Mouse (Mus musculus) 416B (cell line): ENCODE data around the gene Elof1.
"Not testable (repeated sequence)": the region's sequence is repeated elsewhere in the genome, so short reads cannot be mapped to it uniquely, and the experiment has no call there.

Source experiments
- DNase-seq: peaks from one replicate; pipeline ENCODE4 v3.0.0; 2011; ENCODE audit warnings: low read depth

The Elof1 gene

GRCm38 (mm10) chr9:22116740-22117426 is at the start of gene Elof1:
Elof1 (minus strand) TSS chr9:22117172.
- DNase-seq = peak; percentile 97

- no peak for DNase-seq
Measured at GRCm38 (mm10) chr9:22166686-22167085, 49.7 kb upstream of the Elof1 start.

- no peak for DNase-seq
Measured at GRCm38 (mm10) chr9:22165964-22166363, 49.0 kb upstream of the Elof1 start.

GRCm38 (mm10) chr9:22164711-22165668 is 48.0 kb upstream of the Elof1 start:
- no peak for DNase-seq

DNA sequence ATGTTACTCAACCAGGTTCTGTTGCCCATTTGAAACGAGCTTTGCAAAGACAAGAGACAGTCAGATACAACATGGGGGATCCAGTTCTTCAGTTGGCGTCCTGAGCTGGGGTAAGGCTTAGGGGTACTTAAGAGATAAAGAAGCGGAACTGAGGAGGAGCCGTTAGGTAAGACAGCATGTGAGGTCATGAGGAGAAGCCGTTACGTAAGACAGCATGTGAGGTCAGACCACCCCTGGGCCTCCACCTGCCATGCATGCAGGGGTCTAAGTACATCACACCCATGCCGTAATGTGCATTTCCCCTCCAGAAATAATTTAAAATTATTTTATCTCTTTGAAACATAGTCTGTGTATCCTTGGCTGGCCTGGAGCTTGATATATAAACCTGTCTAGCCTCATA is 45.9 kb upstream of the Elof1 start:
- no peak for DNase-seq

DNA sequence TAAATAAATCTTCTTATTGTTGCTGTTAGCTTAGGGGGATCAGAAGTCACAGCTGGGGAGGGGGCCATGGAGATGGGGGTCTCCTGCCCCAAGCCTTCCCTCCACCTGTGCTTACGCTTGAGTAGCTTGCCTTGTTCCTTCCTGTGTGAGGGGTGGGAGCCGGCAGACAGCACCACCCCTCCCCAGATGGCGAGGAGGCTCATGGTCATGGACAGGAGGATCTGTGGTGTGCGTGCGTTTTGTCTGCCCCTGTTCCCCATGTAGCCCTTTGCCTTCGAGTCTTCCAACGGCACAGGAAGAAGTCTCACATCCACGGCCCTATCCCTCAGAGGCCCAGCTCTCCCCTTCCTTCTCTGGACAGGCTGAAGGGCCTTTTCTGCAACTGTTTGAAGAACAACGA is 45.3 kb upstream of the Elof1 start:
- DNase-seq = no peak

DNA sequence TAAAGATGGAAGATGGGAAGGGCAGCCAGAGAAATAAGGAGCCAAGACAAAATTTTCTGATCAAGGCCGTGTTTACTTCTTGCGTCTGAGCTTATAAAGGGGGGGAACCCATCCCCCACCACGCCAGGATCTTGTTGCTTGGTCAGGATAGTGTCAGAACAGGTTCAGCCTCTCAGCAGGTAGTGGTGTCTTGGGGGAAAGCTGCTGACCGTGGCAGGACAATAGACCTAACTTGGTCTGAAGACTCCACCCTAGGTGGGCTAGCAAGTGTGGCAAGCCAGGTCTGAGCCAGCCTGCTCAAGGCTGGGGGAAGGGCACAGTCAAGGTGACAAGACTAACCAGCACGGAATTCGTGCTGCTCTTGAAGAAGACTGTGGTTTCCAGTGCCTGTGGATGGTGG is 44.3 kb upstream of the Elof1 start:
- no peak for DNase-seq

DNA sequence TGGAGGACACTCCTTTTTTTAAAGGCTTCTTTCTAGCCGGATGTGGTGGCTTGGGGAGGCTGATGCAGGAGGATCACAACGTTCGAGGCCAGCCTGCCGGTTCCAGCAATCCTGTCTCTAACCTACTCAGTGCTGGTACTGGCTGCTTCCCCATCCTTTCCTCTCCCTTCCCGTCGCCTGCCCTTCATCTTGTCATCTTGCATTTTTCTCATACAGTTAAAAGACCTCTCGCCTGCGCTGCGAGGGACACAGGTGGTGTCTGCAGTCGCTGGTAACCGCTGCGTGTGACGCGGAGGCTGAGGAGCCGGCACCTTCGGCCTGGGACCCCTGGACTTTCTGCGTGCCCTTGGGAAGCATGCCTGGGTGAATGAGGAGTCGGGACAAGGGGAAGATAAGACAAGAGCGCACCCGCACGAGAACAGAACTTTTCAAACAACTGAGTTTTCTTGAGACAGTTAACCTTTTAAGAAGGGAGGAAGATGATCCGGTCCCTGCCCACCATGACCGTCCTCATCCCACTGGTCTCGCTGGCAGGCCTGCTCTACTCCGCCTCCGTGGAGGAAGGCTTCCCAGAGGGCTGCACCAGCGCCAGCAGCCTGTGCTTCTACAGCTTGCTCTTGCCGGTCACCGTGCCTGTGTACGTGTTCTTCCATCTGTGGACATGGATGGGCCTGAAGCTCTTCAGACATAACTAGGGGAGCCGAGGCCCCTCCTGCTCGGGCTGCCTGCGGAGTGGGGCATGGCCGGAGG is 40.7 kb upstream of the Elof1 start:
- no peak for DNase-seq

DNA sequence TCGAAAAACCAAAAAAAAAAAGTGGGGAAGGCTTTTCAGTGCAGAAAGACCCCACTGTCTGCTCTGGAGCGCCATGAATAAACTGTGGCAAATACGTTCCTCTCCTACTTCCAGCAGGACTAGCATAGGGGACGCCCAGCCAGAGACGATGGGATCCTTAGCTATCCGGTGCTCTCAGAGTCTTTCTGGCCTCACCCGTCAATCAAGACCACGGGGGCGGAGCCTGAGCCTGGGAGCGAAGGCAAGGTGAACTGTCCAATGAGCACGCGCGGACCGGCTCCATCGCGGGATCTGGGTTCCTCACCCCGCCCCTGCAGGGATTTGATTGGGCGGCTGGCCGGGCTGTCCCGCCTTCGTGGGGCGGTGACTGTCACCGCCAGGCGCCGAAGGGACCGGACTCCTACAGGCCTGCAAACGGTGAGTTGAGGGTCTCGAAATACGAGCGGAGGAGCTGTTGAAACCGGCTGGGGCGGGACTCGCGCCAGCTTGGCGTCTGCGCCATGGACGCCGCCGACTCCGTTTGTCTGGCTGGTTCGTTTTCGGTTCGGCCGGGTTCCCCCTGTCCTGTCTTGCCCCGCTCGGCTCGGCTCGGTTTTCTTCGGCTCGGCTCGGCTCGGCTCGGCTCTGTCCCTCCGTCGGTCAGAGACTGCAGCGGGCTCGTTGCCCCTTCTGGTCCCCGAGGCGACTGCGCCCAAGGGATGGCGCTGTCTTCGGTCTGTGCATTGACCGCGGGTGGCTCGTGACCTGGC is 39.7 kb upstream of the Elof1 start, which contains the start of gene Pigyl:
TSS of gene Pigyl (plus strand) at position 350 of the 749 bp plus-strand sequence.
- DNase-seq = peak; percentile 97

DNA sequence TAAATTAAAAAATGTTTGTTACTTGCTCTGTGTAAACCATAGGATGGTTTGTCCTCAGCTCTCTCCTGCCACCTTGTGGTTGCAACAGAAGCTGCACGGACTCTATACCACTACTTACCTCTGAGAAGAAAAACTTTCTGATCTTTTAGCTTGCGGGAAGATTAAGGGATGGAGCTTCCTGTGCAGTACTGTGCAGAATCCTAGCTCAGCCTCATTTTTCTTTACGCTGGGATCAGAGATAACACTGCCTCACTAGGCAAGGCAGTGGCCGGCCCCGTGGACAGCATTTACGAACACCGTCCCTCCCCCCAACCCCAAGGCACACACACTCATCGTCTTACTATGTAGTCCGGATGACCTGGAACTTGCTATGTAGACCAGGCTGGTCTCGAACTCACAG is 38.6 kb upstream of the Elof1 start:
- DNase-seq = peak; percentile 90

DNA sequence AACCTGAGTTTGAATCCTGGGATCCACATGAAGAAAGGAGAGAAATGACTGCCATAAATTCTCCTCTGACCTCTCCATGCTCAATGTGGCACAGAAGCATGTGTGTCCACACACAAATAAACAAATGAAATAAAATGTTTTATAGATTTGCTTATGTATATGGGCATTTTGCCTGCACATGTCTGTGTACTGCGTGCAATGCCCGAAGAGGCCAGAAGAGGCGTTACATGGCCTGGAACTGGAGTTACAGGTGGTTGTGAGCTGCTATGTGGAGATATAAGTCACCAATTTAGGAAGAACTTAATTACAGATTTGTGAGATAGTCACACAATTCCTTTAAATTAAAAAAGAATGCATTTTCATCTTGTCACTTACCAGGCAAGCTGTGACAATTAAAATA is 36.8 kb upstream of the Elof1 start:
- no peak for DNase-seq

DNA sequence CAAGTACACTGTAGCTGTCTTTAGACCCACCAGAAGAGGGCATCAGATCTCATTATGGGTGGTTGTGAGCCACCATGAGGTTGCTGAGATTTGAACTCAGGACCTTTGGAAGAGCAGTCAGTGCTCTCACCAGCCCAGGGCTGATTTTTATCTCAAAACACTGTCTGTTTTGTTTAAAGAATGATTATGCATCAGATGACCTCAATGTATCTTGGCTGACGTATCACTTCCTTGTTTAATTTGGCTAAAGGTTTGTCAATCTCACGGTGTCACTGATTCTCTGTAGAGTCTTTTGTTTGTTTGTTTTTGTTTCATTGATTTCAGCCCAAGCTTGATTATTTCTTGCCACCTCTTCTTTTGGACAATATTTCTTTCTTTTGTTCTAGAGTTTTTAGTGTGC is 34.0 kb upstream of the Elof1 start:
- peak; percentile 34 for DNase-seq

DNA sequence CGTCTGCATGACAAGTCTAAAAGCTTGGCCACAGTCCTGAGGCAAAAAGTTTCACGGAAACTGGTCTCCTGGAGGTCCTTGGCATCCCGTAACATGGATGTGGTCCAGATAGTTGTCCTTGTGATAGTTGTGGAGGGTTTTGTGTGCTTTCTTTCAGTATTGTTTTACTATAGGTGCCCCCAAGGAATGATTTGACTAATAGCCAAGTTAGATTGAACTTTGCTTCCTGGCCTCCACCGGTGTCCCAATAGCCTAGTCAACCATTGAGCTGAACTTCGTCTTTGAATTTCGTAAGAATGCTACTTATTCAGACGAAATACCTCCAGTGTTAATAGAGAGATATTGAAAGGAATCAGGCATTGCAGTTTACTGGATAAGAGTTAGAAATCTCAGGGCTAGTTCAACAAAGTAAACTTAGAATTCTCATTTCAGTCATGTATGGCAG is 33.3 kb upstream of the Elof1 start:
- DNase-seq = not testable (repeated sequence)

DNA sequence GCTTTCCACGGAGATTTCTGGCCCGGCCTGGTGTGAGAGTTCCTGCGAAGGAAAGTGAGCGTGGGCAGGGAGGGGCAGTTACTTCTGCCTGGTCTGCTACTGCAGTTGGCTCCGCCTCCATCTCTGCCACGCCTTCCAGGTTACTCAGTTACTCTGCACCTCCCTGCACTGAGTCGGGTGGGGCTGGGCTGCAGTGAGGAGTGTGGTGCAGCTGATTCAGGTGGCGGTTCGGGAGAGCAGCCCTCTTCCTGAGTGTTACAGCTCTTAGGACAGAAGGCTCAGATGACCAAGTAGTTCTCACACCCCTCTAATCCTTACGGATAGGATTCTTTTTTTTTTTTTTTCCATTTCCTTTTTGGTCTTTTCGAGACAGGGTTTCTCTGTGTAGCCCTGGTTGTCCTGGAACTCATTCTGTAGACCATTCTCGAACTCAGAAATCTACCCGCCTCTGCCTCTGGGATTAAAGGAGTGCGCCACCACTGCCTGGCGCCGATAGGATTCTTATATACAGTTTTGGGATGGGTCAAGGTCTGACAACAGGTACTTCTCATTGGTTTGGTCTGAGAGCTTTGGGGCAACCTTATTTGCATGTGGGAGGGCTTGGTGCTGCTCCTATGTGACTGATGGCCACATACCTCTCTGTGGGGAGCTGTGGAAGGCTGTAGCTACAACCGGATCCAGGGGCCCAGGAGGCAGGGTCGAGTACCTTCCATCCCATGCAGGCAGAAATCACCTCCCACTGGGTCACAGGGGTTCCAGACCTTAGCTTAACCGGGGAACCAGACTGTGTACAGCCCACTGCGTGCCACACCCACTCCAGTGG is 32.7 kb upstream of the Elof1 start:
- DNase-seq = peak; percentile 28

- peak; percentile 96 for DNase-seq
Measured at GRCm38 (mm10) chr9:22144304-22144965, 27.5 kb upstream of the Elof1 start.

DNA sequence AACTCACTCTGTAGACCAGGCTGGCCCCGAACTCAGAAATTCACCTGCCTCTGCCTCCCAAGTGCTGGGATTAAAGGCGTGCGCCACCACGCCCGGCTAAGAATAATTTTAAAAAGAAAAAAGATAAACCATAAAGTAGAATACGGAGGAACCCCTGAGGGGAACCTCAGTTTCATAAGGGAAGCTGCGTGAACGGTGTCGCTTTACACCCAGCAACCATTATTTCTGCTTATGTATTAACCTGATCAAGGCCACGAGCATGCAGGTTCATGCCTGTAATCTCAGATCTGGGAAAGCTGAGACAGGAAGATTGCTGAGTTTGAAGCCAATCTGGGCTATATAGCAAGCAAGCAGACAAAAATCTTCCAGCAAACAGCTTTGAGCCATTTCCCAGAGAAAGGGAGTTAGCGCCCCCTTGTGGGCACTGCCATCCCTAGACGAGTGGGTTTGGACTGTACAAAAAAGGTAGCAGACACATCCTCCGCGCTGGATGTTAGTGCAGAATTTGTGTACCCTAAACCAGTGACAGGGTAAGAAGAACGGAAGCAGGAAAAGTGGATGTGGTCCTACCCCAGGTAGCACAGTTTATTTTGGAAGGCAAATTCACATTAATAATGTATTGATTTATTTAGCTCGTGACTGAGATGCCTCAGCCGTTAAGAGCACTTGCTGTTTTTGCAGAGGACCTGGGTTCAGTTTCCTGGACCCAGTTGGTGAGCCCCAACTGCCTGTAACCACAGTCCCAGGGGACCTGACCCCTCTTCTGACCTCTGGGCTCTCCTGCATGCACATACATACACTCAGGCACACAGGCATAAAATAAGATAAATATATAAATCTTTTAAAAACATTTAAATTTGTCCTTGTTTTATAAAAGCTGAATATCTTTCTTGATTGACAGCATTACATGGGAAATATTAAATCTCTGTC is 26.4 kb upstream of the Elof1 start:
- DNase-seq = peak; percentile 89

- no peak for DNase-seq
Measured at GRCm38 (mm10) chr9:22139746-22140145, 22.8 kb upstream of the Elof1 start.

DNA sequence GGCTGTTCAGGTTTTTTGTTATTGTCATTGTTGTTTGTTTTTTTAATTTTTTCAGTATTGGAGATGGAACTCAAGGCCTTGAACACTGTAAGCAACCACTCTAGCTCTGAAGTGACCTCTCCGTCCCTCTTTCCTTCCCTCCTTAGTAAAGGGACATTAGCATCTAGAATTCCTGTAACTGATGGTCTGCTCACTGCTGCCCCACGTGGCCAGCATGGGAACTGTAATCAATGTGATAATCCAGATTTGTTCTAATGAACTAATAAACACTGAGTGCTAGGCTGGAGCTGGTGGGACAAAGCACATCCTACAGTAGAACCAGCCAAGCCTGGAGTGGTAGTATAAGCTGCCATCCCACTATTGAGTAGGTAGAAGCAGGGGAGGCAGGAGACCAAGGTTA is 21.5 kb upstream of the Elof1 start:
- peak; percentile 31 for DNase-seq
